Mouse (Mus musculus) CD4-positive, CD25-positive, alpha-beta regulatory T cell, adult 2 months (primary cell): Measurements from ENCODE around the gene Szrd1.

Experiments
- DNase-seq: peaks from one replicate; pipeline ENCODE4 v3.0.0-alpha.2; 2012; ENCODE audit warnings: low read depth, low spot score

The Szrd1 gene

DNA sequence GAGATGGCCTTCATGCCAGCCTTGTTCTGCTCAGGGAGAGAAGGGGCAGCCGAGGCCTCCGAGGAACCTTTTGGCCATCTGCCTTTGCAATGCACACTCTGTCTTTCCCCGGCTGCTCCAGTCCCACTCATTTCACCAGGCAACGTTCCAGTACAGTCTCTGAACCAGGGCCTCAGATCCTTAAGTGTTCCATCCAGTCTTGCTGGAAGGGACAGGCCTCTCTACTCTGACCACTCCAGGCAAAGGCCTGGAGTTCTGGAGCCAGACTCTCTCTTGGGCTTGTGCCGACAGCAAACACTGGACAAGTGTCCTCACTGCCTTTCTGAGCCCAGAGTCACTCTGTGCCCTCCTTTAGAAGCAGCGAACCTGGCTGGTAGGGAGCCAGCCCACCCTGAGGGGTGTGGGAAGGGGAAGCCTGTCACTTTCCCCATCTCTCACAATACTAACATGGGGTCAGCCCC, 25.0 kb downstream of the Szrd1 start:
- no peak for DNase-seq

DNA sequence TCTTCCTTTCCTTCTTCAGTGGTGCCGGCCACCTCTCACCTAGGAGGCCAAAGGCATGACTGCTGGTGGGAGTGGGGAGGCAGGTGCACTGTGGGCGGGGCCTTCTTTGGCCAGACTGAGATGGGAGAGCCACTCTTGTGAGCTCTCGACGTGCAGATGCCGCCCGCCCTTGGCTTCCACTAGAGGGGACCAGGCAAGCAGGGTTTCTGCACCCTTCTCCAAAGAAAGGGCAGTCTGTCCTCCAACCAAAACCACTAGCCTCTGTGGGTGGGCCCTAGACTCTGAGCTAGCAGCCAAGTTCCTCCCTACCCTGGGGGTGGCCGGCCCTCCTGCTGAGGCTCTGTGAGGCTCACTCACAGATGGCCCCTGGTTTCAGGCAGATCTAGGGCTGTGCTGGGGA, 25.7 kb downstream of the Szrd1 start:
- no peak for DNase-seq

DNA sequence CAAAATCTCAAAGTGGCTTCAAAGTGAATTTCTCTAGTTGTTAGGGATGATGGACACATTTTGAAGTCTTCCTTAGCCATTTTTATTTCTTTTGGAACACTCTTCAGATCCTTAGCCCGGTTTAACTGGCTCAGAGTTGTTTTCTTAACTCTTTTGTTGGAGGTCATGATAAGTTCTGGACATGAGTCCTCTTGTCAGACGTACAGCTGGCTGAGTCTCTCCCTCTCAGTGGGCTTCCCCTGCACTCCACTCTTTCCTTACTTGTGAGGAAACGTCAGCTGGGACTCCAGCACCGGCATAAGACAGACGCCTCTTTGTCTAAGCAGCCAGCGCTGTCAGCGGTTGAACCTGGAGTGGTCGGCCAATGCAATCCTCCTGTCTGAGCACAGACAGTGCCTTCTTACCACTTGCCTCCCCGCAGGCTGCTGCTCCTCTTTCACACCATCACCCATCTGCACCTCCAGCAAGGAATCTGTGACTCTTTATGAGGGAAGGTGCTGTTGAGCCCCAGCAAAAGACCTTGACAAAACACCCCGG, 31.3 kb downstream of the Szrd1 start:
- DNase-seq, result no peak

DNA sequence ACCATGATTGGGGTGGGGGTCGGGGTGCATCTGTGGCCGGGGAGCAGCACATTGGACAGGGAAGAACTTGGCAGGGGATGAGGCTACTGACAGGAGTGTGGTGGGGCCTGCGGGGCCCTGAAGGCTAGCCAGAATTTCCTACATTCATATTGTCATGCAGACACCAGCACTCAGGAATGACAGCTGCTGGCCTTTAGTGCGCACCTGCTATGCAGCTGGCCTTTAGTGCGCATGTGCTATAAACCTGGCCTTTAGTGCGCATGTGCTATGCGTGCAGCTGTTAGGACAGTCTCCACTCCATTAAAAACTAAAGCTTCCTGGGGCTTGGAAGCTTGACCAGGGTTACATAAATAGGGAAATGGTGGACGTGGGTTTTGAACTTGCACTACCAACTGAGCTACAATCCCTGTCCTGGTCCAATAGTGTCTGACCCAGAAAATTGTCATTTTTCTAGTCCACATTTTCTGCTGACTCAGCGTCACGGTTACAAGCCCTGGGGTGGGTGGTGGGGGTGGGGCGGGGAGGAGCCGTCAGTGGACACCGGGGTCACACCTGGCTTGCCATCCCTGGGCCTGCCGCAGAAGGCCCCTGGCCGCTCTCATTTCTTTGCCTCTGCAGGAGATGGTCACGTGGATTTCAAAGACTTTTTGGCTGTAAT, 32.9 kb downstream of the Szrd1 start:
- DNase-seq, result no peak

DNA sequence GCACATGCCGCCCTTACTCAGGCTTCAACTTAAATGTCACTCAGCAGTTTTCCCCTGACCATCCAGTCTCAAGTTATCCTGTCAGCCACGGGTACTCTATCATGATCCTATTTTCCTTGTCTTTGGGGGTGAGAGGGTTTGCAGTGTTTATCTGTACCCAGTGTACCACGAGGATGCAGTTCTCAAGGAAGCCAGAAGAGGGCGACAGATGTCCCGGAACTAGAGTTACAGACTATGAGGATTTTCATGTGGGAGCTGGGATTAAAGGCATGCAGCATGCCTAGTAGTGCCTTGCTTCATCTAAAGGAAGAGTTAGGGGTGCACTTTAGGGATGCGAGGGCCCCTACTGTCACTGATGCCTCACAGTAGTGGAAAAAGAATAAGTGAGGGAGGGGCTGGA, 37.7 kb downstream of the Szrd1 start:
- DNase-seq, result peak; percentile 27

DNA sequence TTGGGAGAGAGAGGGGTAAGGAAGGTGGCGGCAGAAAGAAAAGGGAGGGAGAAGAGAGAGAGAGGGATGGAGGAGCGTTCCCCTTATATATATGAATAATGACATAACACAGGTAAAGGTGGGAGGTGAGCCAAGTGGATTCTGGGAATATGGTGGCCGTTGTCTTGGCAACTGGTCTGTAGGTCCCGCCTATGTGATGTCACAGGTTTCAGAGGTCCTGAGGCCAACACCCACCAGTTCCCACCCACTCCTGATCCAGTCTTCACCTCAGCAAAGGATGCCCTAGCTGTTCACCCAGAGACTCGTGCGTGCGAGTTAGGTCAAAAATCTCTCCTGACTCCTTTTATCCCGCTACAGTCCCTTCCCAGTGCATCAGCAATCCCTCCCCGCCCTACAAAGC, 38.3 kb downstream of the Szrd1 start:
- DNase-seq, result no peak

DNA sequence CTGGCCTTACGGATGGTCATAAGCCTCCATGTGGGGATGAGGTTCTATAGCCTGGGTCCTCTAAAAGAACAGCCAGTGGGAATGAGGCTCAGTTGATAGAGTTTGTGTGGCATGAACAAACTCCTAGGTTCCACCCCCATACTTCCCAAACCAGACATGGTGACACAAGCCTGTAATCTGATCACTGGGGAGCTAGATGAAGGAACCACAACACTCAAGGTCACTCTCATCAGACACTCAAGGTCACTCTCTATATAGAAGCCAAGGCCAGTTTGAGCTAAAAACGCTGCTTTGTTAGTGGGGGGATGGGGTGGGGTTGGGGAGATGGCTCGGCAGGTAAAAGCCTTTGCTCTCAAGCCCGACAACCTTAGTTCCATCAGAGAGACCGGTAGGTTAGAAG, 39.6 kb downstream of the Szrd1 start:
- no peak for DNase-seq

DNA sequence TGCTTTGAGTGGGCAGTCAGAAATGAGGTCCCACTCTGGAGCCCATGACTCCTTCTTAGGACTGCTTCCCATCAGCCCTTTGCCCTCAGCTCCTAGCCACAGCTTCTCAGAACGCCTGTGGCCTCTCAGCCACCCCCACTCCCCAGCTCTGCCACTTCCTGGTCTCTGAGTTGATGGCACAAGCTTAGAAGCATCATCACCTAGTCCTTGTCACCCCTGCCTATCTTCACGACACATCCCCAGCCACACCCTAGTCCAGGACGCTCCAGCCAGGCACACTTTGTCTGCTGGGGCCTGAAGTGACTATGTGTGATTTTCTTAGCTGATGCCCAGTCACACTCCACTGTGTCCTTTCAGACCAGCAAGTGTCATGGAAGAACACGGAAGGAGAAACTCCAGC, 40.6 kb downstream of the Szrd1 start:
- no peak for DNase-seq

DNA sequence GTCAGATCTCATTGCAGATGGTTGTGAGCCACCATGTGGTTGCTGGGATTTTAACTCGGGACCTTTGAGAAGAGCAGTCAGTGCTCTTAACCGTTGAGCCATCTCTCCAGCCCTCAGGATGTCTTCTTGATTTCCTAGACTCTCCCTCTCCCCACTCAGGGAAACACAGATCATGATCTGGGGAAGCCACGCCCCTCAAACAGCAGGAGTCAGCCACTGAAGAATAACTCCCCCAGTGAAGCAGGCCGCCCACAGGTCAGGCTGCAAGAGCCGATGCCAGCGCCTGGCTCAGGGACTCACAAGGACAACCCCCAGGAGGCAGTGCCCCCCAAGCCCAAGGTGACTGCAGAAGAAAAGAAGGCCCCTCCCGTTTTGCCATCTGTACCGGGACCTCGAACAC, 42.9 kb downstream of the Szrd1 start:
- no peak for DNase-seq

DNA sequence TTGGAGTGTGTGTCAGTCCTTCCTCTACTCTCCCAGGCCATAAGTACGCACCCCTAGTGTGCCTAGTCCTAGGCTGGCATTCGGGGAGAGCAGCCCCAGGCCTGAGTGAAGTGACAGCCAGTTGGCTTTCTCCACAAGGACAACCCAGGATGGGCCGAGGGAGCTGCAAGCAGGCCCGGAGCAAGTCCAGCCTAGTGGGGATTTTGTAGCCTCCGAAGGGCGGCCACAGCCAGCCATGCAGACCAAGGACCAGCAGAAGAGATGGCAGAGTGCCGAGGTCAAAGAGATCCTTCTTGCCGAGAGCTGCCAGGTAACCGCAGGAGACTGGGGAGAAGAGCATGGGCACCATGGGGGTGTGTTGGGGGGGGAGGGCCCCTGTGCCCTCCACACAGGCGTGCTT, 44.6 kb downstream of the Szrd1 start:
- DNase-seq, result no peak

DNA sequence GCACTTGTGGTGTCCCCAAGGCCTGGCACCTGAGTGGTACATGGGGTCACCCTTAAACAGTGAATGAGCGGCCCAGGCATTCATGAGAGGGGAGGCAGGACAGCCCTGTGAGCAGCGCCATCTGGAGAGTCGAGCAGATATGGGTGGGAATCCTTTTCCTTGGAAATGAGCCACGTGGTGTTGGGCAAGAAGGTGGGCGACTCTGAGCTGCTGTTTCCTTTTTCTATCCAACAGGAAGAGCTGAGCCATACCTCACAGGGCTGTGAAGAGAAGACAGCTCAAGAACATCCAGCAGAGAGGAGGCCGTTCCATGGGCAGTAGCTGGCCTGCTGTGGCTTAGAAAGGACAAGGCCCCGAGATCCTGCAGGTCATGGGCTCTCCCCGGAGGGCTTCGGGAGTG, 50.9 kb downstream of the Szrd1 start:
- no peak for DNase-seq

DNA sequence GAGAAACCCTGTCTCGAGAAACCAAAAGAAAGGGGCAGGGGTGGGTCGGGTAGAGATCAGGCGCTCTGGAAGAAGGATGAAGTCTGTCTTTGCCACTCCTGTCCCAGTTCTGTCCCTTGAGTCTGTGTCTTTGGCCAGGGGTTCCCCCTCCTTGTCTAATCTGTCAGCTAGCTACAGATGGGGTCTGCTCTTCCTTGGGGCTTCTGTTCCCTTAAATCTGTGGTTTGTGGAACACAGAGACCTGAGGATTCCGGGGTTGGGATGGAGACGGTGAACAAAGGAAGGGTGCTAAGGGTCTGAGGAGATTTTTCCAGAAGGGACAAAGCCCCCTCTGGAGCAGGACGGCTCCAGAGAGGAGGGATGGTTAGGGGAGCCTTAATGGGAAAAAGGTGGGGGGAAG, 51.5 kb downstream of the Szrd1 start, which contains the start of gene Spata21:
Gene Spata21 (plus strand): TSS at position 301 of the 400 bp plus-strand sequence.
- DNase-seq, result no peak

DNA sequence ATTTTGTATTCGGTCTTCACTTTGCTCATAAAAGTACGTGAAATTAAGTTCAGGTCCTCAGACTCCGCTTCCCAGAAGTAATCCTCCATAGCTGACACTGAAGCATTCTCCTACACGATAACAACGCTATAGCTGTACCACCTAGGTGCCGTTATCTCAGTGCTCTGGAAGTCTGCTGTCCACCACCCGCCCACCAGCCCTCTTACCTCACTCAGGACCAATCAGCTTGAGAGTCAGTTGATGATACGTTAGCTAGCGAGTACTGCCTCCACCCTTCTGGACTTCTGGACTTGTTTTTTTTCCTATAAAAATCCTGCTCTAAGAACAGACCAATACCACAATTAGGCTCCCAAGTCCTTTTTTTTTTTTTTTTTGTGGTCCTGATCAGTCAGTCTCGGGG, 52.7 kb downstream of the Szrd1 start:
- DNase-seq, result no peak

DNA sequence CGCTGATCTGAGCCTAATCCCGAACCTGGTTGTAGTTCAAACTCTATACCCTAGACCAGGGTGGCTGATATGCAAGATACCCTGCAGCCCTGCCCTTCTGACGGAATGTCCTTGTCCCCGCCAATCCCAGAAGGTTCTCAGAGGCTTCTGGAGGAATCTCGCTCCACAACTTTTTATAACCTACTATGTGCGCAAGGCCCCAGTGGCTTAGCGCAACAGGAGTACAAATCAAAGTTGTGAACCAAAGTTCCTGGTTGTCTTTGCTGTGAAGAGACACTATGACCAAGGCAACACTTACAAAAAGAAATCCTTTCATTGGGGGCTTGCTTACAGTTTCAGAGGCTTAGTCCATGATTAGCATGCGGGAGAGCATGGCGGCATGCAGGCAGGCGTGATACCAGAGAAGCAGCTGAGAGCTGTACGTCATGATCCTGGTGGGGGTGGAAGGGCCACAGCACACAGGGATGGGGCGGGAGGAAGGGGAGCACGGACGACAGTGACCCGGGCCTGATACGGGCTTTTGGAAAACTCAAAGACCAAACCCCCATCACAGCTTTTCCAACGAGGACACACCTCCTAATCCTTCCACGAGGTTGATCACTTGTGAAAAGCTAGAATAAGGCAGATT, 61.0 kb downstream of the Szrd1 start:
- DNase-seq, result no peak

DNA sequence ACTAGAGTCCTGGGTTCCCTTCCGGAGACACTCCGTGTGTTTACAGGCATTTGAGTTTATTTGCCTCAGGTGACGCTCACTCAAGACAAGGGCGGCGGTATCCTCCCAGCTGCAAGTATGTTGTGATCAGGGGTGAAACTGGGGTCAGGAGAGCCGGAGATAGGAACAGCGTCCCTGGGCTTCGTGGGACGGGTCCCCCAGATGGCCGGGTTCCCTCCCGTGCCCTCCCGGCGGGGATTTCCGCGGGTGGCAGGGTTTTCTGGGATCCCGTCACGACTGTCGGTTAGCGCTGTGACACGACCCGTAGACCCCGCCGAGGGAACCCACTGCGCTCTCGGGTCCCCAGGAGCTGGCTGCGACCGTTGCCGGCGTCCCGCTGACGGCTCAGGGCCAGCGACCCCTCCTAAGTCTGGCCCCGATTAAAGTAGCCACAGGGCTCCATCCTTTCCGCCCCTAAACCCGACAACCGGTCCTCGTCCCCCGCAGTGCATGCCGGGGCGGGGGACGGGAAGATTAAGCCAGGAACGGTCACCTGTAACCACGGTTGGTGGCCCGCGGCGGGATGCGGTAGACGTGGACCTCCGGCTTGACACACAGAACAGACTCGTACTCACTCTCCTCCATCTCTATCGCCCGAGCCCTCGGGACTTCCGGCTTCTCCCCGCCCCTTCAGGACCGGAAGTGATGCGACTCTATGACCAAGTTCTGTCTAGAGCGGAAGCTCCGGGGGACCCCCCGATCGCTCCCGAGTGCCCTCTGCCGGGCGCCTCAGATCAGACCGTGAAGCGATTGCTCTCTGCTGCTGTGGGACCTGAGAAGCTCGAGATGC, 61.7 kb downstream of the Szrd1 start, which contains the start of gene Necap2:
Gene Necap2 (minus strand): TSS at position 677 of the 829 bp plus-strand sequence.
- DNase-seq, result peak; percentile 97

DNA sequence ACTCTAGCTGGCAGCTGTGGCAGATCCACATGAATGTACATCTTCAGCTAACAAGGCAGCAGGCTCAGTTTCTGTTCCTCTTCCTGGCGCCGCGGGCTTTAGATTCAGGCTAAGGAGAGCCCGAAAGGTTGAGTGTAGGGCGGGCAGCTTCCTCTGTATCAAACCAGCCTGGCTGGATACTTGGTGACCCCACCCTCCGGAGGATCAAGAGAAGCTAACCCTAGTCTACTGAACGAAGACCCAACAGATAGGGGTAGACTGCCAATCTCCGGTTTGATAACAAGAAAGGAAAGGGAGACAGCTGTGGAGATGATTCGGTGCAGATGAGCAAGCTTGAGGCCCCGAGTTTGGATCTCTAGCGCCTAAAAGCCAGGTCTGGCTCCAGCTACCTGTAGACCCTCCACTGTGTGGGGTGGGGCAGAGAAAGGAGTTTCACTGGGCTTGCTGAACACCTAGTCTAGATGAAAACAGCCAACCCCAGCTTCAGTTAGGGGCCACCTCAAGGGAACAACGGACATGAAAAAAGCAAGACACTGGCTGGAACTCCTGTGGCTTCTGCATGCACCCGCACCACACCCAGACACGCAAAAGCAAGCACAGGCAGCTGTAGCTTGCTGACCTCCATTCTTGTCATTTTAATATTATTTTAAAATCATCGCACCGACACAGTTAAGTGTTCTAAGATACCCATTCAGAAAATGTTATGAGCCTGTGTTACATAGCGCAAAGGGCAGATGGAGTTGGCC, 62.6 kb downstream of the Szrd1 start:
- peak; percentile 21 for DNase-seq

DNA sequence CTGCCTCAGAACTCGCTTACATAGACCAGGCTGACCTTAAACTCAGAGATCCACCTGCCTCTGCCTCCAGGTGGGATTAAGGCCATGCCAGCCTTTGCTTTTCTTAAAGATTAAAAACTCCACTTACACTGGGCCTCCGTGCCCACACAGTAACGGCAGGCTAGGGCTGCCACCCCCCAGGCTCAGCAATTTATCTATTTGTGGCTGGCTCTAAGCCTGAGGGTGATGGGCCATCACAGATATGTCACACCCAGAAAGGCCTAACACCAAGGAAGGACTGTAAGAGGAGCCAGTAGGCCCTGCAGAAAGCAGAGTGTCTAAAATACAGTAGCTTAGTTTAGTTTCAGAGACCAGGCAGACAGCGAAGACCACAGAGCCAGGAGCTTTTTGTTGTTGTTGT, 65.5 kb downstream of the Szrd1 start:
- DNase-seq, result no peak

DNA sequence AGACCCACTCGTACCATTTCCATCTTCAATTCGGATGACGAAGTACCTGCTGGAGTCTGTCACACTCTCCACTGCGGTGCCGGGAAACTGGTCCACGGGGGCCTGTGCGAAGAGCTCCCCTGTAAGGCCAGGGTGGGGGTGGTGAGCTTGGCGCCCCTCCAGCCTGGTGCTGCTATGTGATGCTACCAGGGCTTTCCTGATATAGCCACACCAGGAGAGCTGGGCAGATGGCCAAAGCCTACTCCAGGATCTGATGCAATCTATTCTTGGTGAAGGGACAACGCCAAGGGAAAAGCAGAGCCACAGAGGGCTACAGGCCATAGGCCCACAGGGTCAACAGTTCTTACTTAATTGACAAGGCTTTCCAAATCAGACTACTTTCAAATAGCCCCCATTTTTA, 65.9 kb downstream of the Szrd1 start:
- DNase-seq, result no peak

DNA sequence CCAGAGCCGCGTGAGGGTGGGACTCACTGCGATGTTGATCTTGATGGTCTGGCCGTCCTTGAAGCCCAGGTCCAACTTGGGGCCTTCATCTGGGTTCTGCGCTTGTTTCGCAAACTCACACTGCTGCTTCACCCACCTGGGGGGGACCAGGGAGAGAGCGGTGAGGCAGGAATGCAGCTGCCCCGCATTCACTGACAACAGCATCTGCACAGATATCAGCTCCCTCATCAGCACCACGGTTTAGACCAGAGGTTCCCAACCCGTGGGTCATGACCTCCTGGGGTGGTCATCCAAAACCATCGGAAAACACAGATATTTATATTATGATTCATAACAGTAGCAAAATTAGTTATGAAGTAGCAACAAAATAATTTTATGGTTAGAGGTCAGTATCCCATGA, 67.1 kb downstream of the Szrd1 start:
- DNase-seq, result no peak

DNA sequence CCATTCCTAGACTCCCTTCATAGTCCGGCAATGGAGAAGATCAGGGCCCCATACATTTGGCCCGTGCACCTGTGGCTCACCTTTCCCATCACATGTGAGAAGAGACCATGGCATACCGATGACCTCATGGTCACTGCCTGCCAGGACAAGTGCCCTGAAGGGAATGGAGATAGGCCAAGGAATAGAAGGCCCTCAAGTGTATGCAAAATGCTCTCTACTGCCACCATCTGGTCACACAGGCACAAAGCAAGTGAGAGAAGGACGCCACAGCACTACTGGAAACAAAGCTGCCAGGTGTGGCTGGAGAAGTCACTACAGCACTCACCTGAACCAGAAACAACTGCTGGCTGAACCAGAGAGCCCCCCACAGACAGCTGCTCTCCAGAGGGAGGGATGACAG, 69.8 kb downstream of the Szrd1 start:
- peak; percentile 80 for DNase-seq

DNA sequence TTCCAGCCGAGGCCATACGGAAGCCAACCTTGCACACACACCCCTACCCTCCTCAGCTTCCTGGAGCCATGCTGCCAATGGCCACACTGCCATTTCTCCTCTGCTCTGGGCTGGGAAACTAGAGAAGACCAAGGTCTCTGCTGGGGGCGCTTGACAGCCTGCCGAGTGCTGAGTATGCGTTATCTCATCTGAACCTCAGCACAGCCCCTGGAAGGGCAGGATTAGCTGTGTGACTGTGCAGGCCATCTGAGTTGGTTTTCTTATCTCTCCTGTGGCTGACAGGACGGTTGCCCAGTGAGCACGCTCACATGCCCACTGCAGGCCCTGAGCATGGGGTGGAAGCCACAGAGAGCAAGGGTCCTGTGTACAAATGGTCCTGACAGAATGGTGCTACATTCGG, 70.9 kb downstream of the Szrd1 start:
- no peak for DNase-seq
